Mouse (Mus musculus): Measurements from ENCODE around the gene Krtap28-10. TPM values are rescaled to one million over a fixed set of nuclear protein-coding genes. Genes with fewer than 3 reads are reported as not detected.

Gene Krtap28-10
- total RNA-seq (2021), result not detected
- polyA plus RNA-seq (2012; rRNA removed), result not detected in 2 replicates
- long read RNA-seq, result 0 reads

DNA sequence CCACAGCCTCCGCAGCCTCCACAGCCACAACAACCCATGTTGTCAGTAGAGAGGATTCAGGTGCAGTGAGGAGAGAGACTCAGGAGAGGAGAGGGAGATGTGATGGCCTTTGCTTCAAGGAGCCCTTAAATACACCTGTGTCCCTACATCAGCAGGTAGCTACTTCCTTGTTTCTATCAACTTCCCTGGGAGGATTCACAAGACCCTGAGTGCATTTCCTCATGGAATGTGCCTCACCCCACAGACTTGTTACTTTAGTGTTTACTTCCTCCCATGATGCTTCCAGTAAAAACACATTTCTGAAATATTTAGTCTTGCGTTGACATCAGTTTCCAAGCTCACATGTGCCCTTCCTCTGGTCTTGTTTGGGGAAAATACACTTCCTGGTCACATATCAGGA, at the start of gene Krtap28-10:
Gene Krtap28-10 (minus strand): TSS at position 101 of the 400 bp plus-strand sequence.
- no peak for DNase-seq

DNA sequence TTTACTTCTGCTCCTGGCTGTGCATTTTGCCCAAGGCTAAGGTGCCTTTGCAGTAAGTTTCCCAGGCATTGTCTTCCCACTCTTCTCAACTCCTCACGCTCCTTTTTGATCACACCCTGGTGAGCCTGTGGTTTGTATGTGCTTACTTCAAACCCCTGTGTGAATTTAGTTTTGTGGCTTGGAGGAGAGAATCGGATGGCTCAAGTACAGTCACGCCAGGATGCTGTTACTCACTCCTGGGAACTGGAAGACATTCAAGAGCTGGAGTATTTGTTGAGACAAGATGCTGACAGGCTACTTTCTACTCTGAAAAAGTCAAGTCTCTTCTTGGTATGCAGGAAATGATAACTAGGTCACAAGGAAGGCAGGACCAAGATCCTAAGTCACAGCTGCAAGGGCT, 49.0 kb upstream of the Krtap28-10 start:
- no peak for DNase-seq

DNA sequence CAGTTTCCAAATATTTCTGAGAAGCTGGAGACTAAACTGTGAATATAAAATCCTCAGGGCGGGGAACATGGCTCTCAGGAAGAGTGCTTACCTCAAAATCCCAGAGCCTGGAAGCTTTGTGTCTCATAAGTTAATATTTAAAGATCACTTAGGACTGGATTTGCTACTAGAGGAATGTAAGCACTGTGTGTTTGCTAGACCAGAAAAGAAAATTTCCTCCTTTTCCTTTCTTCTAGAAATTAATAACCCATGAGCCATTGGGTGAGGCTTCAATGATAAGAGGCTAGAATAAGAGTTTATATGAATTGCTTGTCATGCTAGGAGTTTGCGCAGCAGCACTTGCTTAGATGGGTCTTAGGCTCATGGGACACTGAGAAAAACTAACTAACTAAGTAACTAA, 42.5 kb upstream of the Krtap28-10 start:
- DNase-seq, result no peak

DNA sequence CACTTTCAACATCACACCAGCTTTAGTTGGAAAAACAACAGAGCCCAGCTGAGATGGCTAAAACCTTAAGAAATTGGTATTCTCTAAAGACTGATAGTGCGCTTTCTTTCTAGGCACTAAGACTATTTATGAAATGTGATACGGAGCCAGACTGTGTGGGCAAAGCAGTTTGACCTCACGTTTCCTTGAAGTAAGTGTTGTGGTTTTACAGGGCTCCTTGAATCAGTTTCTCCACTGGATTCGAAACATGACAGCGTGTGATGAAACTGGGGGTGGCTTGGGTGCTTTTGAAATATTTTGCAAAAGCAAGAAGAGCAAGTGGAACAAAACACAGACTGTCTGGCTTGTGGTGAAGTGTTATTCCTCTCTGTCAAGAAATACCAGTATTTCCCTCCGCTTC, 34.7 kb upstream of the Krtap28-10 start:
- no peak for DNase-seq

DNA sequence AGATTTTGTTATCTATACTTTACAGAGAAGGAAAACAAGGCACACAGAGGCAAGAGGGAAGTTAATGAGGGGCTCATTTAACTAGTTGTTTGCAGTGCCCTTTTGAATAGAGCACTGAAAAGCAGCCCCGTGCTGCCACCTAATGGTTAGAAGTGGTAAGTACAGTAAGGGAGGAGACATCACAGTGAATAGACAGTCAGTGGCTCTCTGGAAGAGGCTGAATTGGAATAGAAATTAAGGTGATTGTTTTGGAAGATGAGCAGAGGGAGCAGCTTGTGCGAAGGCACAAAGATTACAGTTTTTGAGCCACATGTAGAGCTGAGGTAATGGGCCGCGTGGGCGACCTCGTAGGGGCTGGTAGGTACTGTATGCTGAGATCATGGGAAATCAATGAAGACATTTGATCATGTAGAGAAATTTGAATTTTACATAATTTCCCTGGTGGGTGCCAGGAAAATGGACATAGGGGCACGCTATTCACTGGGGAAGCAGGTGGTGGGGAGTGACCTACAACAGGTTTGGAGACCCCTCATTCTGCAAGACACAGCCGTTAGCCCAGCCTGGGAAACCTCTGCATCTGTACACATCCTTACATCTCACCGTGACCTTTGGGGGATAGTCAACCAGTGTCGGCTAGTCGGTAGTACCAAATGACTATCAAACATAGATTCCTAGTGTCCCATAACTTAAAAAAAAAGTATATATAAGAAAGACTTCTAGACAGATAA, 34.1 kb upstream of the Krtap28-10 start:
- peak; percentile 14 for DNase-seq

DNA sequence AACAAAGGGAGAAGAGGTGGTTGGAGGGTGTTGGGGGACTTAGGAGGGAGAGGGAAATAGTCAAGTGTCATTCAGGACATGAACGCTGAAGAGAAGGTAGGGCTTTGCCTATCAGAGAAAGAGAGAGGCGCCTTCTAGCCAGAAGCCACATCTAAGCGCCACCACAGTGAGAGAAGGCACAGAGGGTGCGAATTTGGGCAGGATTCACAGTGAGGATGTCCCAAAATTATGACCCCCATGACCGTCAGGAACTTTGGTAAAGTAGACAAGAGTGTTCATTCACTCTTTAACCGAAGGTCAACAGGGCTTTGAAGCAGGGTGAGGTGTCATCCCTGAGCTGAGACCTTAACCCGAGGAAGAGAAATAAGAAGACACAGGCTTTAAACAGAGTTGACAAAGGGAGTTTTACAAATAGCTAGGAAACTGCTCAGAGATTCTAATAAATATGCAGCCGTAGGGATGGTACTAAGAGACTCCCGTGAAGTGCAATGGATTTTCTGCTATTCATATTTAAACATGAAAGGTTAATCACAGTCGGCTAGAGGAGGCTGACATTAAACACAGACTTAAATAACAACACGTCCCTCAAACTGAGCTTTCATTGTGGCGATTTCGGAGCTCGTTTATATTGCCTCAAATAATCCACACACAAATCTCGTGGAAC, 33.4 kb upstream of the Krtap28-10 start:
- DNase-seq, result no peak

DNA sequence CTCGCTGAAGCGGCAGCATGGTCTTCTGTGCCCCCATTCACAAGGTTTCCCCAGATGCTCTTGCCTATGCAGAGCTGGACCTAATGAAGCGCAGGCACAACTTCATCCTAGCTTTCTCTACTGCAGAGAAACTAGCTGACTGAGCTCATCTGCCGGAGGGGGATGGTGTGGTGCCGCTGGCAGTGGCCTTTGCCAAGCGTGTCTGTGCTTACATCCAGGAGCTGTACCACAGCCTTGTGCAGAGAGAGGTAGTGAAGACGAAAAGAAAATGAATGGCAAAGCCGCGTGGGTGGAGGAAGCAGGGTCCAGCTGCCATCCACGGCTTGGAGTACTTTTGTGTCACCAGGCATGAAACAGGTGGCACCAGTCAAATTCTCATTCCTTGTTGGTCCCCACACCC, 24.9 kb upstream of the Krtap28-10 start:
- no peak for DNase-seq

DNA sequence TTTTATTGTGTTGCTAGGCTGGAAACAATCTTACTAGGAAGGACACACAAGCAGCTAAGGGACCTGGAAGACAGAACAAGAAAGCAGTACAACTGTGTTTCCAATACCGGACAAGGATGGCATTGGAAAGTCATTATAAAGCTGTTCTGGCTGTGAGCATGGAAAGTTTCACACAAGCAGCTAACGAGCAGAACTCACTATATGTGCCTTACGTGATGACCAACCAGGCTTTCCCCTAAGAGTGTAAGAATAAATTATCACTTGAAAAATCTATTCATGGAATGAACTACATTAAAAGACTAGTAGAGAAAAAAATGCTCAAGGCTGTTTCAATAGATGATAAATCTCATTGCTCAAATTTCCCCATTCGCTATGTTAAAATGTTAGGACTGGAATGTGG, 24.3 kb upstream of the Krtap28-10 start:
- DNase-seq, result no peak

DNA sequence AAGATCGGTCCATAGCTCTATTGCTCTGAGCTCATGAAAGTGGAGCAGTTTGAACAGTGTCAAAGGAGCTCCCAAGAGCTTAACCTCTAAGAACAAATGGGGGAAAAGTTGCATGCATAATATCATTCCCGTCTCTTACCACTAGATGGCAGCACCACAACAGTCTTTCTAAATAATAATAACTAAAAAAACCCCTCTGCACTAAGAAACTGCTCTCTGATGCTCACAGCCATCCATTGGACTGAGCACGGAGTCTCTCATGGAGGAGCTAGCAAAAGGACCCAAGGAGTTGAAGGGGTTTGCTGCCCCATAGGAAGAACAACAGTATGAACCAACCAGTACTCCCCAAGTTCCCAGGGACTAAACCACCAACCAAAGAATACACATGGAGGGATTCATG, 22.6 kb upstream of the Krtap28-10 start:
- no peak for DNase-seq

DNA sequence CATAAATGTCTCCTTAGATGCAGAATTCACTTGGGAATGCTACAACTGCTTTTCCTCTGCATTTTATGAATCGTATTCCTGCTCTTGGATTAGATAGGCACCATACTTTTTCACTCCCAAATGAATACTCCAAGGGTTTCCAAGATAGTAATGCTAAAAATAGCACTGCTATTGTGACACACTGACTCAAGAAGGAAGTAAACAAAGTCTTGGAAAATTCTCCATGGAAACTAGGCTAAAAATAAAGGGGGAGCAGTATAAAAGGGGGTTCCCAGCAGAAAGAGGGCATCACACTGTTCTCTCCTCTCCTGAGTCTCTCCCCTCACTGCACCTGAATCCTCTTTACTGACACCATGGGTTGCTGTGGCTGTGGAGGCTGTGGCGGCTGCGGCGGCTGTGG, 18.4 kb upstream of the Krtap28-10 start, which contains the start of gene Krtap28-13:
Gene Krtap28-13 (plus strand): TSS at position 288 of the 400 bp plus-strand sequence.
- no peak for DNase-seq

DNA sequence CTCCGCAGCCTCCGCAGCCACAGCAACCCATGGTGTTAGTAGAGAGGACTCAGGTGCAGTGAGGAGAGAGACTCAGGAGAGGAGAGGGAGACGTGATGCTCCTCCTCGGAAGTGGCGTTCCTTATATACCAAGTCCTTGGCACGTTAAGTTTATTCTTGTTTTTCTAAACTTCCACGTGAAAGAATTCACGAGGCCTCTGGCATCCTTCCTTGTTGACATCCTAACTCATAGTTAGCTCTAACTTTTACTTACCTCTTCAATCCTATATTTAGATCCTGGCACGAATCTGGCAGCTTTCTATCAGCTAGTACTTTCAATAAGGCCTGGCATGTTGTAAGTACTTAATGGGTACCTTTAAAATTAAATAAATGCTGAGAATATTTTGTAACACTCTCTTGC, 17.0 kb upstream of the Krtap28-10 start, which contains the start of gene A030005K14Rik:
Gene A030005K14Rik (minus strand): TSS at position 101 of the 400 bp plus-strand sequence.
- DNase-seq, result no peak

DNA sequence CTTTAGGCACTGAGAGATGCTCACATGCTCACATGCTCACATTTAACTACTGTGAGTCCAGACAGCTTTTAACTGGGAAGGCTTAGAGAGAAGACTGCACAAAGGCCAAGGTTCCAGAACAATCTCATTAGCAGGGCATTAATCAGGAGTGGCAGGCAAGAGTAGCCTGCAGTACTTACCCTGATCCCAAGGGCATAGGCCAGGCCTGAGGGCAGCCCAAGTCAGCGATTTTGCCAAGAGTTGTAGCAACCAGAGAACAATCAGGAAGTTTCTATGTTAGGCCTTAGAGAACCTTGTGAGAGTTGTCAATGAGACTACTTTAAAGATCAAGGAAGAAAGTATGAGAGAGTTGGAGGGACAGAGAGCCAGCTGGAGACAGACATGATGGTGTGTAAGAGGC, 16.2 kb upstream of the Krtap28-10 start:
- DNase-seq, result peak; percentile 9

DNA sequence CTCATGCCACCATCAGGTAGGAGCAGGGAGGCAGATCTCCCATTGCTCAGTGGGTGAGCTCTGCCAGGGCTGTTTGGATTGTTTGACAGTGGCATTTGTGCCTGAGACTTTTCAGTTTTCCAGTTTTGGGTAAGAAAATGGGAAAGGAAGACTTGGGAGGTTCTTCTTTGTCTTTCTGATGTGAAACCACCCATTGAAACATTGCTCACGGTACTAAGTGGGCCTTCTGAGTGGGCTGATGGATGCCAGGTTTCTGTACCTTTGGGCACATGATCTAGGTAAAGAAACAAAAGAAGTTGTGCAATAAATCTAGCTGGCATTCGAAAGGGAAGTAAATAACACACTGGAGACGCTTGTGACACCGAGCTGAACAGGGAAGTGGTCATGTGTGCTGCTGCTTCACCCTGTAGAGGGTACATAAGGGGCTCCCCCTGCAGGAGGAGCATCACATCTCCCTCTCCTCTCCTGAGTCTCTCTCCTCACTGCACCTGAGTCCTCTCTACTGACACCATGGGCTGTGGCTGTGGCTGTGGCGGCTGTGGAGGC, 2.7 kb upstream of the Krtap28-10 start, which contains the start of gene Gm47969:
Gene Gm47969 (plus strand): TSS at position 51 of the 546 bp plus-strand sequence.
- DNase-seq, result no peak

DNA sequence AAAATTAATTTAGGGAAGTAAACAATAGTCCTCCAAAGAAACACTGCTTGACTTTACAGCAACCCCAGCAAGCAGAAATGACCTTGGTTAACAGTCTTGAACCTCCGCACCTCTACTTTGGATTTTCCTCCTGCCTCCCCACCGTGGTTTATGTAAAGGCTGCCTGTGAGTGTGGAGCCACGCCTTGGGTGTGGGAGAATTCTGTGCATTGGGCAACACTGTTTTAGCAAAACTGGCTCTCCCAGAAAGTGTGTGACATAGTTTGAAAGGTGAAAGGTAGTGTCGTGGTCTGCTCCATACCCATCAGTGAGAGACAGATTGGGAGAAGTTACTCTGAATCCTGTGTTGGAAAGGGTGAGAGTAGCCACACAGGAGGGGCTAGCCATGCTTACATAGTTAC, 3.2 kb downstream of the Krtap28-10 start:
- no peak for DNase-seq

DNA sequence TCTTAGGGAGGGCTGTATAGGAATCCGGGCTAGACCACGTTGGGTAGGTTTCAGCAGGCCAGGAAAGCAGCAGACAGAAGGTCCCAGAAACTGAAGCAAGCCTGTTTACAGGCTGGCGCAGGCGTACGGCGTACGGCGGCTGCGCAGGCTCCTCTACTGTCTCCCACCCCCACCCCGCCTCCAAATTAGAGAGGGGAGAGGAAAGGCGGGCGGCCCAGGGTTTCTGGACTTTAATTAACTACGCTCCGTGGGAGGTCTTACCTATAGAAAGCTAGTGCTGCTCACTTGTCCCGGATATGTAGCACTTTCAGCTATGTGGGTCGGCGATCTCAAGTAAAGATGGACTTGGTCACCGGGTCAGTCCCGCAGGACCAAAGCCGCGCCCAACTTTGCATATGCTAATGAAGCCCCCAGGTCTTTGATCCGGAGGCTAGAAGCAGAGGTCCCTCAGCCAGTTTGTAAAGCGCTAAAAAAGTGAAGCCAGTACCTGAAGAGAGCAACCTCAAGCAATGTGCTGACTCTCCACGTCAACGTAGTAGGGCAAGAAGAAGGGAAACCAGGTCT, 4.1 kb downstream of the Krtap28-10 start, which contains the start of gene Slc19a3:
Gene Slc19a3 (minus strand): TSS at position 340 of the 564 bp plus-strand sequence.
- peak; percentile 45 for DNase-seq

DNA sequence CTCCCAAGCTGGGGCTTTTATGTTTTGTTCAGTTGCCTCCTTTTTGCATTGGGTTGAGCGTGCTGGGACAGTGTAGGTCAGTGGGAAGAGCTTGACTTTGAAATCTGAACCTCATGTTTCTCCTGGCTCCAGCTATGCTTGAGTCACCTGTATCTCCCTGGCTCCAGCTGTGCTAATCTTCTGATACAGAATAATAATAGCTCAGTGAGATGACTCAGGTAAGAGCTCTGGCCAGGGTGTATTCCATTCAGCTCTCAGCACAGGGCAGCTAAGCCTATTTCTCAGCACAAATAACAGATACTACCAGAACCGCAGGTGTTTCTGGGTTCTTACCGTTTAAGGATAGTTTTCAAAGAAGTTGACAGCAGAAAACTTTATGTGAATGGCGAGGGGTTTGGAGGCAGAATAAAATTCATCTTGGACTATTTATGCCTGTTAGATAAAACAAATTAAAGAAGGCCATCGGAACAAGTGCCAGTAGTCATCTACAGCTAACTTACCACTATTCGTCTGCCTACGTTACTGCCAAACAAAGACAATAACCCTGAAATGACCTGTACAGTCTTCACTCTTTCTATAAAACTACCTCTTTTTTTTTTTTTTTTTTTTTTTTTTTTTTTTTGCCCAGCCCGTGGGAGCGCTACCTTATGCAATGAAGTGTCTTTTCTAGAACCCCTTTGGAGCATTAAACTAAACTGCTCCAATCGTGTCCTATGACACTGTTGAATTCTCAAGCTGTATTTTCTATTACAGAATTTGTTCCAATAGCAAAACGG, 5.2 kb downstream of the Krtap28-10 start:
- no peak for DNase-seq

DNA sequence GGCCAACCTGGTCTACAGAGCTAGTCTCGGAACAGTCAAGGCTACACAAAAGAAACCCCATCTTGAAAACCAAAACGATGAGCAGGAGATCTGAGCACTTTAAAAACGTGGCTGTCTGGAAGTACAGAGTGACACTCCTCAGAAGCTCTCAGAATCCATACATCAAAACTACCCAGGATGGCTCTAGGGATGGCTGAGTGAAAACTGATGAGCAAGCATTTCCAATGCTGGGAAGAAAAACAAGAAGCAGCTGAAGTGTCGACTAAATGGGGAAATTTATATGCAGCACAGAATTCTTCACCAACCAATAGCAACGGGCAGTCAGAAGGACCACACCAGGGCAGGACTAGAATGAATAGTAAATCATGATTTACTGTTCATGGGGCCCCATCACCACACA, 7.8 kb downstream of the Krtap28-10 start:
- DNase-seq, result no peak

DNA sequence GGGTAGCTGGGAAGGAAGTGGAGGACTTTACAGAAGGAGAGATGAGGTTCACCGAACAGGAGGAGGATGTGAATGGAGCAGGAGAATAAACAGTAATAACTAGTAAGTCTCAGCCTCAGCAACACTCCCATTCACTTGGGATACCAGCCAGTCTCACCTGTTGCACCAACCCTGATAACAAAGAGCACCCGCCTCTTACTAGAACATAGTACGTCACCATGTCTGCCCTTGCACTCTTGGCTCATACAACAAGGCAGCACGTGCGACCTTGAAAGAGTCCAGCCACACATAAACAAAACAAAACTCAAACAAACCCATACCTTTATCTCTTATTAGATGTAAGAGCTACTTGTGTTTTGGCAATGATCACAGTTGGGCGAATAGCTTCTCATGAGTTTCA, 9.8 kb downstream of the Krtap28-10 start:
- DNase-seq, result peak; percentile 1

DNA sequence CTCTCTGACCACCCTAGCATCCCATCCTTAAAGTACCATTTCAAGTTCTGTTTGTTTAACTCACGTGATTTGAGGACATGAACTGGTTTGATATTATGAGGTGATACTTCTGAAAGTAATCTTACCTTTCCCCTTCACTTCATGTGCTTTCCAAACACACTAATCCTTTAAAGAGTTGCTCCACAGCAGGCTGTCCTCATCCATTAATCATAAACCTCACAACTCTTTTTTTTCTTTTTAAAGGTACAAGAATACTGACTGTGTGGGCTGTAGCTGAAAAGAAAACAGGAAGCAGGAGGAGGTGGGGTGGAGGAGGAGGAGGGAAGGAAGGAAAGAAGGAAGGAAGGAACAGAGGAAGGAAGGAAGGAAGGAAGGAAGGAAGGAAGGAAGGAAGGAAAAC, 10.3 kb downstream of the Krtap28-10 start:
- DNase-seq, result no peak

DNA sequence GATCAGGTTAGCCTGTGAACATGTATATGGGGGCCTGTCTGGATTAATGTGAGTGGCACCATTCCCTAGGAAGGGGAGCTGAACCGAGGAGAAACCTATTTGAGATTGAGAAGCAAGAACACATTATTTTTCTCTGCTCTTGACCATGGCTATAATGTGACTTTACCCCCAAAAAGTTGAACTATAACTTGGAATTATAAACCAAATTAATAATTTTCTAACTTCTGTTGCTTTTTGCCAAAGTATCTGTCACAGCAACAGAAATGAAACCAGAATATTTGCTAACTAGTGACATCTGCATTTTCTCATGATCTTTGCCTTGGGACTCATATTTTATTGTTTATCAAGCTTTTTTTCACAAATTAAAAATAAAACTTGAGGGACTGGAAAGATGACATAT, 25.7 kb downstream of the Krtap28-10 start:
- DNase-seq, result no peak

DNA sequence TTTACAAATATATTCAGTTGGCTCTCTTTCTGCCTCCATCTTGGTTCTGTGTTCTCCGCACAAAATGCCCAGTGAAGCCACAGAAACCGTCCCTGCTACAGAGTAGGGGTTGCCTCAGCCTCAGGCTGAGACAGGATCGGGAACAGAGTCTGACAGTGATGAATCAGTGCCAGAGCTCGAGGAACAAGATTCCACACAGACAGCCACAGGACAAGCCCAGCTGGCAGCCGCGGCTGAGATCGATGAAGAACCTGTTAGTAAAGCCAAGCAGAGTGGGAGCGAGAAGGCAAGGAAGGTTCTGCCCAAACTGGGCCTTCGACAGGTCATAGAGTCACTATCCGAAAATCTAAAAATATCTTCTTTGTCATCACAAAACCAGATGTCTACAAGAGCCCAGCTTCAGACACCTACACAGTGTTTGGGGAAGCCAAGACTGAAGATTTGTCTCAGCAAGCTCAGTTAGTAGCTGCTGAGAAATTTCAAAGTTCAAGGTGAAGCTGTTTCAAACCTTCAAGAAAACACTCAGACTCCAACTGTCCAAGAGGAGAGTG, 26.9 kb downstream of the Krtap28-10 start:
- no peak for DNase-seq

DNA sequence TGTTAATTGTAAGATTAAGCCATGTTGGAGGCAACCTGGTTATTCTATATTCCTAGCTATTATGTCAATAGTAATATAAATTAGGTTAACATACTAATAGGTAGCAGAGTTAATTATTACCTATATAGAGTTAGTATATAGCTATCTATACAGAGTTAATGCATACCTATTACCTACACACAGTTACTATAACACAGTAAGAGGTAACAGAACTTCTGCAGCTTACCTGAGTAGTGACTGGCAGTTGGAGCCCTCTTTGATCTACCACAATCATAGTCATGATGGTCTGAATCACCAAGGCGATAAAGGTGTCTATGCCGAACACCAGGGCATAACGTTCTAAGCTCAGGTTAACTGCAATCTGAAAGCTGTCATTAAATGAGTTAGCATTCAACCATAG, 27.8 kb downstream of the Krtap28-10 start:
- DNase-seq, result no peak
